Mouse (Mus musculus) heart, embryonic 12.5 days (tissue): Measurements from ENCODE around the gene Hmg20a. TPM values are rescaled to one million over a fixed set of nuclear protein-coding genes. Genes with fewer than 3 reads are reported as not detected.
A peak's percentile ranks its signal among the peaks of the same experiment; 100 is the strongest.

Experiments
- ATAC-seq: fragments of 200-750 bp; cut with Nextera tagmentation; 2 replicates; pipeline ENCODE4 v1.8.0; 2017; ENCODE audit warnings: moderate TSS enrichment, moderate library complexity; ENCODE audit not compliant: insufficient number of reproducible peaks, low FRiP score
- H3K27ac ChIP-seq: fragments of 300-500 bp; sonication (generic); 2 replicates; pipeline ENCODE4 v1.5.1; 2016; ENCODE audit warnings: mild to moderate bottlenecking, moderate library complexity; ENCODE audit not compliant: poor library complexity, severe bottlenecking
- H3K27me3 ChIP-seq: fragments of 300-500 bp; sonication (generic); replicated peaks from 2 replicates; pipeline ENCODE4 v1.6.1; 2016; ENCODE audit warnings: mild to moderate bottlenecking, moderate library complexity
- H3K36me3 ChIP-seq: fragments of 300-500 bp; sonication (generic); 2 replicates; pipeline ENCODE4 v1.6.1; 2016; ENCODE audit warnings: mild to moderate bottlenecking, moderate library complexity
- H3K4me1 ChIP-seq: fragments of 300-500 bp; sonication (generic); replicated peaks from 2 replicates; pipeline ENCODE4 v1.6.1; 2016; ENCODE audit warnings: mild to moderate bottlenecking
- H3K4me2 ChIP-seq: fragments of 300-500 bp; sonication (generic); 2 replicates; pipeline ENCODE4 v1.6.1; 2016; ENCODE audit warnings: mild to moderate bottlenecking, moderate library complexity
- H3K4me3 ChIP-seq: fragments of 300-500 bp; sonication (generic); 2 replicates; pipeline ENCODE4 v1.5.1; 2016; ENCODE audit warnings: mild to moderate bottlenecking
- H3K9ac ChIP-seq: fragments of 300-500 bp; sonication (generic); 2 replicates; pipeline ENCODE4 v1.6.1; 2016; ENCODE audit warnings: mild to moderate bottlenecking, moderate library complexity
- H3K9me3 ChIP-seq: fragments of 300-500 bp; sonication (generic); replicated peaks from 2 replicates; pipeline ENCODE4 v1.6.1; 2016; ENCODE audit warnings: mild to moderate bottlenecking, moderate library complexity
- WGBS: fragments of 180-500 bp; shearing (Covaris S2); methylation state at CpG from one replicate; pipeline ENCODE4 v1.1.7; 2016; 5-methylcytosine and 5-hydroxymethylcytosine counted together
- polyA plus RNA-seq: library from polyadenylated mRNA; unstranded; fragments of >200 nt; fragmentation: Nextera tagmentation; extraction: Ambion mirVana; gene quantifications from 2 replicates; pipeline ENCODE4 v1.2.1, GENCODE M21; 2016

The Hmg20a gene
- polyA plus RNA-seq, 1 experiment from 2014 or later: 62.1 TPM

- H3K27ac ChIP-seq: peak overlapping the region; percentile 98
- WGBS: under 1% methylated on average over 31 of the region's 31 CpGs
- peak overlapping the region; percentile 44 for H3K4me3 ChIP-seq
- no peaks in the 10 kb centered on the region for H3K9me3 ChIP-seq
- peak overlapping the region; percentile 78 for H3K9ac ChIP-seq
- no peaks in the 10 kb centered on the region for H3K27me3 ChIP-seq
- H3K4me1 ChIP-seq: peaks cover 66% of the 10 kb centered on the region
- peak; percentile 61; the same call in 1 of the 2 replicates for ATAC-seq
- no peaks in the 10 kb centered on the region for H3K36me3 ChIP-seq
- peak overlapping the region; percentile 76 for H3K4me2 ChIP-seq
These were observed 87.7 kb downstream of the Hmg20a start for GRCm38 (mm10) chr9:56505793-56506755.

DNA sequence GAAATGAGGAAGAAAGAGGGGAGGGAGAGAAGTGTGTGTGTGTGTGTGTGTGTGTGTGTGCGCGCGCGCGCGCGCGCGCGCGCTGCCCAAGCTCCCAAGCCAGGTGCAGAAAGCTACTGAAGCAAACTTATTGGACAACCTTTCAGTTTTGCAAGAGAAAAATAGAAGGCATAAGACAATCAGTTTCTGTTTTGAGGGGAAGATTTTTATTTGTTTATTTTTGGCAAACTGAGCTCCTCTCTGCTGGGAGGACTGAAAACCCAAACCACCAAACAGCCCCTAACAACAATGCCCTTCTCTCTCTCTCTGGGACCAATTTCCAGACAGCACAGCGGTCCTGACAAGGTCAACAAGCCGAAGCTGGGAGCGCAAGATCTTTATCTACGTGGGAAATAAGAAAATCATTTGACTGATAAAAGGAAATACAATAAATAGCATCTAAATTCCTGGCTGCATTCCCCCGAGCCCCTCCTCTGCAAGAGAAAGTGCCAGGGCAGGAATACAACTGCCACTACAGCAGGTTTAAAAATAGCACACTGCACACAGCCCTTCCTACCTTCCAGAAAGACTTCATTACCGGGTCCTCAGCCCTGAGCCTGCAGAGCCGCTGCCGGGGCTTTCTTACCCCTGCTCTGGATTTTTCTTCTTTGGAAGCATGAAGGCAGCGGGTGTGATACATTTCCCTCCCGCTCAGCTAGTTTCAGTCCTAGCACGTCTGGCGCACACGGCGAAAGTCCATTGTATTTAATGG lies 88.7 kb downstream of the Hmg20a start:
- H3K27ac ChIP-seq: peak overlapping the region; percentile 98
- peak overlapping the region; percentile 44 for H3K4me3 ChIP-seq
- H3K27me3 ChIP-seq: no peaks in the 10 kb centered on the region
- no peaks in the 10 kb centered on the region for H3K9me3 ChIP-seq
- H3K36me3 ChIP-seq: no peaks in the 10 kb centered on the region
- H3K4me1 ChIP-seq: peaks cover 55% of the 10 kb centered on the region
- no peak for ATAC-seq
- peak overlapping the region; percentile 78 for H3K9ac ChIP-seq
- peak overlapping the region; percentile 76 for H3K4me2 ChIP-seq
- WGBS: 5% methylated on average over 25 of the region's 25 CpGs

- Histone ChIP-seq H3K4me2 (peak overlapping the region; percentile 76), H3K36me3 (no peaks in the 10 kb centered on the region), H3K27ac (peak overlapping the region; percentile 98), H3K9me3 (no peaks in the 10 kb centered on the region), H3K4me1 (peaks cover 50% of the 10 kb centered on the region), H3K9ac (peak overlapping the region; percentile 78), H3K4me3 (peak overlapping the region; percentile 44), H3K27me3 (no peaks in the 10 kb centered on the region)
- ATAC-seq: no peak
- 46% methylated on average over 4 of the region's 4 CpGs for WGBS
These were observed 89.3 kb downstream of the Hmg20a start for GRCm38 (mm10) chr9:56507682-56508061.

DNA sequence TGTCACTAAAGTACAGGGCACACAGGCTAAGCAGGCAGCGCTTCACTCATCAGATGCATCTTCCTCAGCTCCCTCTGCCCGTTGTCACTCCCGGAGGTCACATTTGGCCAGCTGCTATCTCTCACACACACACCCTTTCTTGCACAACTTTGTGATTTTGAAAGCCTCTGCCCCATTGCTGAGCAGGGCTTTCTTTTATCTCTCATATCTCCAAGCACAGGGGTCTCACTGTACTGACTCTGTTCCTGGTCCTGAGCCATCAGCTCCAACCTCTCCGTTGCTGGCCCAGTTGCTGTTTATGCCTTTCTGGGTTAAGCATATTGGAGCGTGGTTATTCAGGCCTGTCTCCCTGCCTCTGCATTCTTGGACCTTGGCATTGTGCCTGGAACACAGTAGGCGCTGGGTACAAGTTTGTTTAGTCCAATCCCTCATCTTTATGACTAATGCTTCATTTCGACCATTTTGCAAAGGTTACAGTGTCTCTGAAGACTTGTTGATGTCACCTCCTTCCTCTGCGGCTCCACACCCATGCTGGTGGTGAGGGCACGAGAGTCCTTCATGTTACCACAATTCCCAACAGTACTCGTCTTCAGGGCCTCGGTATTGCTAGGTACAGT lies 90.5 kb downstream of the Hmg20a start:
- 43% methylated on average over 11 of the region's 11 CpGs for WGBS
- H3K27me3 ChIP-seq: no peaks in the 10 kb centered on the region
- ATAC-seq: no peak
- H3K9me3 ChIP-seq: no peaks in the 10 kb centered on the region
- no peaks in the 10 kb centered on the region for H3K36me3 ChIP-seq
- H3K4me2 ChIP-seq: no peak overlapping the region
- no peak overlapping the region for H3K9ac ChIP-seq
- no peak overlapping the region for H3K4me3 ChIP-seq
- H3K4me1 ChIP-seq: peaks cover 41% of the 10 kb centered on the region
- H3K27ac ChIP-seq: peak overlapping the region; percentile 22

GRCm38 (mm10) chr9:56510281-56510680 lies 91.9 kb downstream of the Hmg20a start:
- 70% methylated on average over 2 of the region's 2 CpGs for WGBS
- no peaks in the 10 kb centered on the region for H3K36me3 ChIP-seq
- H3K4me1 ChIP-seq: peaks cover 34% of the 10 kb centered on the region
- no peak overlapping the region for H3K4me2 ChIP-seq
- no peaks in the 10 kb centered on the region for H3K27me3 ChIP-seq
- no peak for ATAC-seq
- H3K9ac ChIP-seq: no peak overlapping the region
- H3K4me3 ChIP-seq: no peak overlapping the region
- H3K27ac ChIP-seq: no peak overlapping the region
- H3K9me3 ChIP-seq: no peaks in the 10 kb centered on the region

GRCm38 (mm10) chr9:56512486-56512885 lies 94.1 kb downstream of the Hmg20a start:
- peaks cover 37% of the 10 kb centered on the region for H3K4me1 ChIP-seq
- H3K27ac ChIP-seq: no peak overlapping the region
- H3K4me3 ChIP-seq: no peak overlapping the region
- no peak overlapping the region for H3K4me2 ChIP-seq
- H3K9ac ChIP-seq: no peak overlapping the region
- H3K9me3 ChIP-seq: no peaks in the 10 kb centered on the region
- no peak for ATAC-seq
- H3K27me3 ChIP-seq: no peaks in the 10 kb centered on the region
- H3K36me3 ChIP-seq: no peaks in the 10 kb centered on the region
- 86% methylated on average over 4 of the region's 4 CpGs for WGBS

- no peaks in the 10 kb centered on the region for H3K27me3 ChIP-seq
- no peak for ATAC-seq
- no peak overlapping the region for H3K4me3 ChIP-seq
- peaks cover 22% of the 10 kb centered on the region for H3K4me1 ChIP-seq
- H3K9ac ChIP-seq: no peak overlapping the region
- WGBS: 79% methylated on average over 5 of the region's 5 CpGs
- no peaks in the 10 kb centered on the region for H3K9me3 ChIP-seq
- no peaks in the 10 kb centered on the region for H3K36me3 ChIP-seq
- no peak overlapping the region for H3K27ac ChIP-seq
- no peak overlapping the region for H3K4me2 ChIP-seq
These were observed 96.7 kb downstream of the Hmg20a start for GRCm38 (mm10) chr9:56515110-56515509.

GRCm38 (mm10) chr9:56516219-56516618 lies 97.8 kb downstream of the Hmg20a start:
- no peaks in the 10 kb centered on the region for H3K36me3 ChIP-seq
- no peak overlapping the region; the same call in 1 of the 2 replicates for H3K27ac ChIP-seq
- no peak for ATAC-seq
- no peak overlapping the region for H3K4me3 ChIP-seq
- H3K27me3 ChIP-seq: no peaks in the 10 kb centered on the region
- H3K4me1 ChIP-seq: peaks cover 22% of the 10 kb centered on the region
- H3K9ac ChIP-seq: peak overlapping the region; percentile 14; the same call in 1 of the 2 replicates
- H3K4me2 ChIP-seq: no peak overlapping the region
- H3K9me3 ChIP-seq: no peaks in the 10 kb centered on the region
- 72% methylated on average over 3 of the region's 3 CpGs for WGBS

- ATAC-seq: peak; percentile 56
- Histone ChIP-seq H3K27me3 (no peaks in the 10 kb centered on the region), H3K4me1 (peaks cover 22% of the 10 kb centered on the region), H3K27ac (no peak overlapping the region; the same call in 1 of the 2 replicates), H3K4me3 (no peak overlapping the region), H3K9ac (peak overlapping the region; percentile 7; the same call in 1 of the 2 replicates), H3K36me3 (no peaks in the 10 kb centered on the region), H3K4me2 (no peak overlapping the region), H3K9me3 (no peaks in the 10 kb centered on the region)
- WGBS: 57% methylated on average over 4 of the region's 4 CpGs
These were observed 98.4 kb downstream of the Hmg20a start for GRCm38 (mm10) chr9:56516692-56517263.

DNA sequence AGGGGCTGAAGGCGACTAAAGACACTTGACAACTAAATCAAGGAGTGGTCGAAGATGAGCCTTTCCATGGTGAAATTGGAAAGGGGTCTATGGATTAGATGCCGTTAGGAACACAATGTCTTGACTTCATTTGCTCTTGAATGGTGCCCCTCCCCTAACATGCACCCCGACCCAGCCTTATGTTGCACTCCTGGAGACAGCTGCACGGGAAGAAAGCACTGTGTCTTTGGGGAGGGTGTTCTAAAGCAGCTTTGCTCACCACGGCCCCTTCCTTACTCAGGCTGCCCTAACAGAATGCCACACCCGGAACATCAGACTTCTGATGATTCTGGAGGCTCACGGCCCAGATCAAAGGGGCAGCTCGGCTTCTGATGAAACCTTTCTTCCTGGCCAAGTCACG lies 103.9 kb downstream of the Hmg20a start:
- H3K27ac ChIP-seq: no peak overlapping the region
- no peak overlapping the region for H3K9ac ChIP-seq
- no peak overlapping the region for H3K4me3 ChIP-seq
- no peak overlapping the region for H3K4me2 ChIP-seq
- H3K4me1 ChIP-seq: no peaks in the 10 kb centered on the region
- H3K36me3 ChIP-seq: no peaks in the 10 kb centered on the region
- whole genome bisulfite sequencing: 57% methylated on average over 10 of the region's 10 CpGs
- peaks cover 1% of the 10 kb centered on the region; the same call in 1 of the 2 replicates for H3K9me3 ChIP-seq
- no peak for ATAC-seq
- H3K27me3 ChIP-seq: no peaks in the 10 kb centered on the region
